Mouse (Mus musculus): ENCODE data around the gene Clcf1. TPM values are rescaled to one million over a fixed set of nuclear protein-coding genes. Genes with fewer than 3 reads are reported as not detected.
"Not testable (repeated sequence)": the region's sequence is repeated elsewhere in the genome, so short reads cannot be mapped to it uniquely, and the experiment has no call there.

The Clcf1 gene
- polyA plus RNA-seq, 1 experiment = 16.8 TPM

DNA sequence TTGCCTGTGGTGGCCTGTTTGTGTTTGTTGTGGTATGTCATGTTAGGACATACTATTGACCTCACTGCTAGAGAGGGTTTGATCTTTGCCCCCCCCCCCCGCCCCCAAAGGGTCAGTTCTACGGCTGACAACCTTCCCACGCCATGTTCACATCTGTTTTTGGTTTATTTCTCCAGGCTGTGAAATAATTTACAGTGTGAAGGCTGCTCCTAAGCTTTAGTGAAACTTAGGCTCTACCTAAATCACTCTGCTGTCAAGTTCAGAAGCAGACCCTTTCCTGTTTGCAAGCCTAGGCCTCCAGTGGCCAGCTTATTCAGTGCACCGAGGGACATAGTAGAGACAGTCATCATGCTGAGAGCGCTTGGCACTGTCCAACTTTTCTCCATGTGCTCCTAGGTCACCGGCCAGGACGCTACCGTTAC is 26.2 kb downstream of the Clcf1 start:
- H3K4me1 ChIP-seq (ENCODE audit: control insufficient read depth, insufficient read depth, low read length) = peaks cover 3% of the 10 kb centered on the region; the same call in 1 of the 2 replicates
- TF ChIP-seq POLR2A (IDR thresholded peaks at IDR 0.05; ENCODE audit: low read depth, low read length) = no peak
- TF ChIP-seq CTCF (IDR thresholded peaks at IDR 0.05; ENCODE audit: borderline replicate concordance, insufficient read depth, low read length) = no peak
- no peak overlapping the region for H3K4me3 ChIP-seq (ENCODE audit: insufficient read depth, low read length)
- no peak overlapping the region for H3K27ac ChIP-seq (ENCODE audit: insufficient read depth, low read length)

DNA sequence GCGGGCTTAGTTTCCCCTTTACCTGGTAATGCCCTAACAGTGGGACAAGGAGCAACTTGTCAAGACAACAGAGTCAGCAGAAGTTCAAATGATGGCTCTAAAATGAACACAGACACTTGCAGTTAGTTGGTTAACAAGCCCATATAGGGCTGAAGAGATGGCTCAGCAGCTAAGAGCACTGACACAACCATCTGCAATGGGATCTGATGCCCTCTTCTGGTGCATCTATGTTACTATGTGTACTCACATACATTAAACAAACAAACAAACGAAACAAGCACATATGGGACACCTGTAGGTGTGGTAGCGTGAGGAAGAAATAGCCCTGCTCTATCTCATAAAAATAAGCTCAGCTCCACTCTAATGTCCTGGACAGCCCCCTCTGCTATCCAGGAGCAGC is 28.4 kb downstream of the Clcf1 start:
- Histone ChIP-seq H3K27ac (ENCODE audit: insufficient read depth, low read length) (no peak overlapping the region), H3K4me3 (ENCODE audit: insufficient read depth, low read length) (no peak overlapping the region), H3K4me1 (ENCODE audit: control insufficient read depth, insufficient read depth, low read length) (peaks cover 5% of the 10 kb centered on the region)
- TF ChIP-seq CTCF (IDR thresholded peaks at IDR 0.05; ENCODE audit: borderline replicate concordance, insufficient read depth, low read length) = no peak
- no peak for TF ChIP-seq POLR2A (IDR thresholded peaks at IDR 0.05; ENCODE audit: low read depth, low read length)

DNA sequence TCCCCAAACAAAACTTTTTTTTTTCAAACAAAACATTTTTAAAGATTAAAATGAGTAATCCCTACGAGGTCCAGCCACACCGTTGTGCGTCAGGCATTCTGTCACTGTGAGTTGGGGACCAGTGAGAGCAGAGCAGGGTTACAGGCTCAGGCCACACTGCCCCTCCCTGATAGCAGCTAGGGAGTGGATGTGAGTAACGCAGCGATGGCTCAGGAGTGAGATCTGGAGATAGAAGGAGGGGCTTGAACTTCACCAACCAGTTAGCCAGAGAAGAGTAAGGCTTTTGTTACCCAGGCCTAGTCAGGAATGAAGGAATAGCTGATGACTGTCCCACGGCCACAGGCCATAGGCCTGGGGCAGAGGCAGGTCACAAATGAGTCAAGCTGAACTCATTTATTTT is 30.7 kb downstream of the Clcf1 start:
- no peak for TF ChIP-seq POLR2A (IDR thresholded peaks at IDR 0.05; ENCODE audit: low read depth, low read length)
- no peak for TF ChIP-seq CTCF (IDR thresholded peaks at IDR 0.05; ENCODE audit: borderline replicate concordance, insufficient read depth, low read length)
- peaks cover 5% of the 10 kb centered on the region for H3K4me1 ChIP-seq (ENCODE audit: control insufficient read depth, insufficient read depth, low read length)
- no peak overlapping the region for H3K4me3 ChIP-seq (ENCODE audit: insufficient read depth, low read length)
- H3K27ac ChIP-seq (ENCODE audit: insufficient read depth, low read length) = no peak overlapping the region

DNA sequence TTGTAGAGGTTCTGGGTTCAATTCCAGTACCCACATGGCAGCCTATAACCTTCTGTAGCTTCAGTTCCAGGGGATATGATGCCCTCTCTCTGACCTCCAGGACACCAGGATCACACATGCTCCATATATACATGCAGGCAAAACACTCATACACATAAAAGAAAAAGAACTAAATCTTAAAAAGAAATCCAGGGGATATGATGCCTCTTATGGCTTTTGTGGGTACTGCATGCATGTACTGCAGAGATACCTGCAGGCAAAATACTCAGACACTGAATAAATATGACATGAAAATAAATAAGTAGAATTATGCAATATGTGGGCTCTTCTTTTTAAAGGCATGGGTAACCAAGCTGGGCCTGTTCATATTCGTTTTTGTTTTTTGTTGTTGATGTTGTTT is 33.0 kb downstream of the Clcf1 start:
- no peak overlapping the region for H3K4me3 ChIP-seq (ENCODE audit: insufficient read depth, low read length)
- peaks cover 2% of the 10 kb centered on the region; the same call in 1 of the 2 replicates for H3K4me1 ChIP-seq (ENCODE audit: control insufficient read depth, insufficient read depth, low read length)
- TF ChIP-seq POLR2A (IDR thresholded peaks at IDR 0.05; ENCODE audit: low read depth, low read length) (no peak), CTCF (IDR thresholded peaks at IDR 0.05; ENCODE audit: borderline replicate concordance, insufficient read depth, low read length) (no peak)
- H3K27ac ChIP-seq (ENCODE audit: insufficient read depth, low read length) = no peak overlapping the region

DNA sequence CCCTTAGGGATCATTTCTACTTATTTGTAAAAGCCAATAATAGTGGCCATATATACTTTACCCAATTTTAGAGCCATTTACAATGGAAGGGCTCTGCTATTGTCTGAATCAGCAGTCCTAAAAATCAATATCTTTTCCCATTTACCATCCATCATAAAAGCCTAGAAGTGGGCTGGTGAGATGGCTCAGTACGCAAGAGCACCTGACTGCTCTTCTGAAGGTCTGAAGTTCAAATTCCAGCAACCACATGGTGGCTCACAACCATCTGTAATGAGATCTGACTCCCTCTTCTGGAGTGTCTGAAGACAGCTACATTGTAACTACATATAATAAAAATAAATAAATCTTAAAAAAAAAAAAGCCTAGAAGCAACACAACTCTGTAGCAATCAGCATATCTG is 34.6 kb downstream of the Clcf1 start:
- not testable (repeated sequence) for H3K4me1 ChIP-seq (ENCODE audit: control insufficient read depth, insufficient read depth, low read length); H3K4me3 ChIP-seq (ENCODE audit: insufficient read depth, low read length); H3K27ac ChIP-seq (ENCODE audit: insufficient read depth, low read length)

DNA sequence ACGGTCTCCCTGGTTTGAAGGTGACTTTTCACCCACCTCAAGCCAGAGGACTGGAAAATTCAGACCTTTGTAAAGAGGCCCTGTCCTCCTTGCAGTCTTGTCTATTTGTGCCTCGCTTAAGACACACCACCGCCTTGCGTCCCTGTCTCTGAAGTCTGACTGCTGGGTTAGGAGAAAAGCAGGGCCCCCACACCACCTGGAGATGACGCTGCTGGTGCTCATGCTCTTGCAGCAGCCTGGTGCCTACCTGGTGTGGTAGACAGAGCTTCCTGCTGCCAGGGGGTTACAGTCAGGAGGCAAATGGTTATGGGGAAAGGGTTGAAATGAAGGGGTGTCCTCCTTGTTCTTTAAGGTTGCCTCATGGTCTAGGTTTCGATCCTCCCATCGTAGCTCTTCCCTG is 40.2 kb downstream of the Clcf1 start:
- Histone ChIP-seq H3K4me1 (ENCODE audit: control insufficient read depth, insufficient read depth, low read length) (no peaks in the 10 kb centered on the region; the same call in 1 of the 2 replicates), H3K27ac (ENCODE audit: insufficient read depth, low read length) (no peak overlapping the region), H3K4me3 (ENCODE audit: insufficient read depth, low read length) (no peak overlapping the region)
- TF ChIP-seq POLR2A (IDR thresholded peaks at IDR 0.05; ENCODE audit: low read depth, low read length) (no peak), CTCF (IDR thresholded peaks at IDR 0.05; ENCODE audit: borderline replicate concordance, insufficient read depth, low read length) (no peak)

DNA sequence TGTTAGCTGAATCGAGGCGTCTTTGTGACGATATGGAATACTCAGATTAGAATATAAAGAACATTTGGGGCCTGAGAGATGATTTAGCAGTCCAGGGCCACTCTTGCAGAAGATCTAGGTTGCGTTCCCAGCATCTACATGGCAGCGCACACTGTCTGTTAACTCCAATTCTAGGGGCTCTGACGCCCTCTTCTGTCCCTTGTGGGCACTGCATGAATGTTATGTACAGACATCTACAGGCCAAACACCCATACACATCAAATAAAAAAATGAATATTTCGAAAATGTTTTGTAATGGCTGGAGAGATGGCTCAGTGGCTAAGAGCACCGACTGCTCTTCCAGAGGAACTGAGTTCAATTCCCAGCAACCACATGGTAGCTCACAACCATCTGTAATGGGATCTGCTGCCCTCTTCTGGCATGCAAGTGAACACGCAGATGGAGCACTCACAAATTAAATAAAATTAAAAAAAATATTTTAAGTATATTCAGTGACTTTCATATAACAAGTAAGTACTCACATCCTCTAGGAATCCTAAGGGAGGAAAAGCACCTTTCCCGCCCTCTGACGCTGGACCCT is 41.6 kb downstream of the Clcf1 start:
- no peak overlapping the region for H3K27ac ChIP-seq (ENCODE audit: insufficient read depth, low read length)
- no peak for TF ChIP-seq CTCF (IDR thresholded peaks at IDR 0.05; ENCODE audit: borderline replicate concordance, insufficient read depth, low read length)
- no peak for TF ChIP-seq POLR2A (IDR thresholded peaks at IDR 0.05; ENCODE audit: low read depth, low read length)

DNA sequence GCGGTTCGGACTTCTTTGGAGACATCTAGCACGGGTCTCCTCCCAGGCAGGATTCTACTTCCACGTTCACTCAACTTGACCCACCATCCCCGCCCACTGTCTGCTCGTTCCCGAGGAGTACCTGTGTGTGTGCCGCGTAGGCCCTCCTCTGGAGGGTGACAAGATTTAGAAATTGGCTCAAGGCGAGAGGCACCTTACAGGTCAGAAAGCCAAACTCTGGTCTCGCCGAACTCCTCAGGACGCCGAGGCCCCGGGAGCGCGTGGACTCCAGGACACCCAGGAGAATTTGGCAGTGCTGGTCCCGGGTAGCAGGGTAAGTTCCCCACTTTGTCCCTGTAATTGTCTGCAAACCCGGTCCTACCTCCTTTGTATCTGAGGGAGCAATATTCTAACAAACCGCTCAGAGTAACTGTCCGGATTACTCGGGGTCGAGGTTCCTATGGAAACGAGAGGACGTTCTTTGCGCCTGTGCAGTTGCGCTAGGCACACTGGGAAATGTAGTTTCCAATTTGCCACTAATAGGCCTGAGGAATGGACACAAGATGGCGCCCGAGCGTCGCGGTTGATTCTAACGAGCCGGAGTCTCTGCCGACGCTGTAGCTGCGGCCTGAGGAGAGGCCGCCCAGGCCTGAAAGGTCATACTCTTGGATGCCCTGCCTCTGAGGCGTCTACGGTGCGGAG is 43.3 kb downstream of the Clcf1 start:
- Histone ChIP-seq H3K4me3 (ENCODE audit: insufficient read depth, low read length) (peak overlapping the region; percentile 70), H3K4me1 (ENCODE audit: control insufficient read depth, insufficient read depth, low read length) (no peaks in the 10 kb centered on the region; the same call in 1 of the 2 replicates), H3K27ac (ENCODE audit: insufficient read depth, low read length) (no peak overlapping the region)
- peak; percentile 67 for TF ChIP-seq POLR2A (IDR thresholded peaks at IDR 0.05; ENCODE audit: low read depth, low read length)
- peak; percentile 72 for TF ChIP-seq CTCF (IDR thresholded peaks at IDR 0.05; ENCODE audit: borderline replicate concordance, insufficient read depth, low read length)

More for the DNA sequence above, 41.6 kb downstream of the Clcf1 start:
- Histone ChIP-seq H3K4me1 (ENCODE audit: control insufficient read depth, insufficient read depth, low read length) (no peaks in the 10 kb centered on the region; the same call in 1 of the 2 replicates), H3K4me3 (ENCODE audit: insufficient read depth, low read length) (no peak overlapping the region)

DNA sequence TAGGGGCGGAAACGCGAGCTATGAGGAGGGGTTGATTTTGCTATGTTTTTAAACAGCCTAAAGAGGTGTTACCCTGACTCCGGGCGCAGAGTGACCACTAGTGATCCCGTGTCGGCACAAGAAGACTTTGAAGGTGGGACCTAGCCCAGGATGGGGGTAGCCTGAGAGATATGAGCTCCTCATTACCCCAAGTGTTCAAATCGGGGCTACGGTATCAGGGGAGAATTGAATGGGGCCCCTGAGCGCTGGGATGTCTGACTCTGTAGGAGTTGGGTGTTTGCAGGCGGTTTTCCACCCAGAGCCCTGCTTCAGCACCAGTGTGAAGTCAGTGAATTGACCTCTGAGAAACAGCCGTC is 43.8 kb downstream of the Clcf1 start:
- Histone ChIP-seq H3K4me1 (ENCODE audit: control insufficient read depth, insufficient read depth, low read length) (no peaks in the 10 kb centered on the region; the same call in 1 of the 2 replicates), H3K27ac (ENCODE audit: insufficient read depth, low read length) (no peak overlapping the region), H3K4me3 (ENCODE audit: insufficient read depth, low read length) (peak overlapping the region; percentile 10; the same call in 1 of the 2 replicates)
- TF ChIP-seq CTCF (IDR thresholded peaks at IDR 0.05; ENCODE audit: borderline replicate concordance, insufficient read depth, low read length) (no peak), POLR2A (IDR thresholded peaks at IDR 0.05; ENCODE audit: low read depth, low read length) (no peak; the same call in 1 of the 2 replicates)

DNA sequence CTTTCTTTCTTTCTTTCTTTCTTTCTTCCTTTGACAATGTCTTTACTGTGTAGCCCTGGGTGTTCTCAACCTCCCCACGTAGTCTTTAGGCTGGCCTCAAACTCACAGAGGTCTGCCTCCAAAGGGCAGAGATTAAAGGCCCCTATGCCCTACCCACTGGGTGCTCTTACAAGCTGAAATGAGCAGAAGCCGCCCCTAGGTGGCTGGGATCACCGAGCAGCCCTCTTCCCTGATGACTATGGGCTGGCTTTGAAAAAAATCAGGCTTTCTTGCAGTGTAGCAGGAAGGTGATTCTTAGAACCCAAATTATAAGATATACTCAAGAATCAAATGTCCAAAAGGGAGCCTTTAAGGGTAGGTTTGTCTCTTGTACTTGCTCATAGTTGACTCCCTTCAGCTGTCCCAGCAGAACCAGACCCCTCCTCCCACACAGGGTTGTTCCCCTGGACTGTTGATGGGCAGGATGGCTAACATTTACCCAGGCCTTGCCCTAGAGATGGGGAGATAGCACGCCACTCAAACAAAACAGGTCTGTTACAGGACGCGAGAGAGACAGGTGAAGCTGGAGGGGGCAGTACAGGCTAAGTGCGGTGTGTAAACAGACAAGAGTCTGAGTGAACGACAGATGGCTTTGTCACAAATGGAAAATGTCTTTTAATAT is 47.1 kb downstream of the Clcf1 start:
- no peak overlapping the region for H3K4me3 ChIP-seq (ENCODE audit: insufficient read depth, low read length)
- TF ChIP-seq POLR2A (IDR thresholded peaks at IDR 0.05; ENCODE audit: low read depth, low read length) = no peak
- TF ChIP-seq CTCF (IDR thresholded peaks at IDR 0.05; ENCODE audit: borderline replicate concordance, insufficient read depth, low read length) = no peak
- peaks cover 6% of the 10 kb centered on the region; the same call in 1 of the 2 replicates for H3K4me1 ChIP-seq (ENCODE audit: control insufficient read depth, insufficient read depth, low read length)
- no peak overlapping the region for H3K27ac ChIP-seq (ENCODE audit: insufficient read depth, low read length)
